Mouse (Mus musculus) bone marrow, adult 2 months (tissue): ENCODE measurements around the gene Pde3a. TPM values are rescaled to one million over a fixed set of nuclear protein-coding genes. Genes with fewer than 3 reads are reported as not detected.

Experiments
- H3K27ac ChIP-seq: fragments of 200-500 bp; 2 replicates; pipeline ENCODE4 v1.5.1; 2012; ENCODE audit warnings: low read depth, mild to moderate bottlenecking, control low read depth, inconsistent platforms, low read length; ENCODE audit not compliant: control insufficient read depth, poor library complexity, insufficient read depth
- H3K4me1 ChIP-seq: fragments of 200-500 bp; 2 replicates; pipeline ENCODE4 v1.6.1; 2011; ENCODE audit warnings: low read length; ENCODE audit not compliant: control insufficient read depth, insufficient read depth
- H3K4me3 ChIP-seq: fragments of 200-500 bp; replicated peaks from 2 replicates; pipeline ENCODE3; 2011; ENCODE audit warnings: mild to moderate bottlenecking, low read depth, low read length, control low read depth; ENCODE audit not compliant: control insufficient read depth
- CTCF ChIP-seq: fragments of 200-500 bp; IDR thresholded peaks from 2 replicates; pipeline ENCODE4 v1.5.1; 2011; ENCODE audit warnings: low read length, control low read depth; ENCODE audit not compliant: control insufficient read depth, insufficient read depth
- POLR2A ChIP-seq: fragments of 200-500 bp; IDR thresholded peaks from 2 replicates; pipeline ENCODE4 v1.6.1; 2011; ENCODE audit warnings: low read depth, mild to moderate bottlenecking, control low read depth, low read length, borderline replicate concordance; ENCODE audit not compliant: control insufficient read depth
- WGBS: fragments of 180-500 bp; shearing (Covaris S2); methylation state at CpG from one replicate; pipeline ENCODE4 v1.1.7; 2018; 5-methylcytosine and 5-hydroxymethylcytosine counted together
- polyA plus RNA-seq: library from polyadenylated mRNA; stranded (reverse); fragments of >200 nt; gene quantifications from 2 replicates; pipeline ENCODE4 v1.2.4, GENCODE M21; 2011; ENCODE audit warnings: low replicate concordance; ENCODE audit not compliant: missing spikeins, insufficient read depth, insufficient read length

Gene Pde3a
- polyA plus RNA-seq, 1 experiment: 3.1 TPM

DNA sequence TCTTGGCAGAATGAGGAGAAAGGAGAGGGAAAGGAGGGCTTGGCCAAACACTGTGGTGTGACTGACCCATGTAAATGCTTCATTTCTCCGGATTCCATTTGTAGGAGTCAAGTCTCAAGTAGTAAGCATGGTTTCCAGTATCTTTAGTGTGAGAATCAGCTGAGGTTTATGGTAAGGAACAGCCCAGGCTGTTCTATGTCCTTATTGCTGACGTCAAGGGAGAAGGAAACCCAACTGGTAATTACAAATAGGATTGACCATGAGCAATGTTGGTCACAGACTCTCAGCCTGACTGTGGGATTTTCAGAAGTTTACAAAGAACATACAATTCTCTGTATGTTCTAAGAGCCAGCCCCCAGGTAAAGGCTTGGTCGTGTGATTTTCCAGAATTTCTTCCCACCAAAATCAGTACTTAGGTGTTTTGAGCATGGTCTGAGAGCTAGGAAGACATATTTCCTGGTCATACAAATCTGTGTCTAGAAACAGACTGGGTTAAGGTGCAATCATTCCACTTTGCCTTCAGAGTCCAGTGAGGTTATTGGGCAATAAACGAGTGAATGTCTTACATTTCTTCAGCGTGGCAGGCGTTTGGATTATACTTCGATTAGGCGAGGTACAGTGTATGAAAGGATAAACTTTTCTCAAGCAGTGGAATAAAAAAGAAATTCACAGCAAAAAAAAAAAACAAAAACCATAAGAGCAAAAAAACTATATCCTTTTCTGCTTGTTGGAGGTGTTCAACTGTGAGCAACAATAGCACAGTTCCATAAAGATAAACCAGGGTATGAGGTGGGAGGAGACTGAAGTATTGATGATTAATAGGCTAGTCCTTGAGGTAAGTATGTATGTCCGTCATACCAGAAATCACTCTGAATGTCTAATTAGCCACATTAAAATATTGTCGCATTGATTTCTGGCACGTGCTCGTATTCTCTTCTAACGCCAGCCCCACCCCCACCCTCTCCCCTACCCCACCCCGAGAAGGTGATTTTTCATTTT lies 53.0 kb downstream of the Pde3a start:
- no peaks in the 10 kb centered on the region for H3K4me1 ChIP-seq
- WGBS: 86% methylated on average over 14 of the region's 14 CpGs
- H3K27ac ChIP-seq: no peak overlapping the region
- no peak overlapping the region for H3K4me3 ChIP-seq
- TF ChIP-seq CTCF (no peak), POLR2A (no peak)

GRCm38 (mm10) chr6:141302842-141303241 lies 53.8 kb downstream of the Pde3a start:
- no peak for TF ChIP-seq POLR2A
- TF ChIP-seq CTCF: no peak
- no peaks in the 10 kb centered on the region for H3K4me1 ChIP-seq

DNA sequence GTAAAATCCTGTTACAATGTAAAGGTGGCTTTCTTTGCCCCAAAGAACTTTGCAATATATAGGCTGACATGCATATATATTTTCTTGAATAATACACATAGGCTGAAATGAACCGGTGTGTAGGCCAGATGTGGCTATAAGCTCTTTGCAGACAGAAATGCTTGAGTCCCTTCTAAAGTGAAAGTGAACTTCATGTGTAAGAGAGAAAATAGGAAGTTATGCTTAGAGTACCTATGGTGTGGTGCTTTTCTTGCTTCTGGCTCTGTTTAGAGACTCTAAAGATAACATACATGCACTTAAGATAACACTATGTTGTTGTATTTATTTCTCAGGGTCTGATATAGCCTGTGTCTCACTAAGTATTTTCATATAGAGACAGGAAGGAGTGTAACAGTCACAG lies 58.3 kb downstream of the Pde3a start:
- Histone ChIP-seq H3K27ac (no peak overlapping the region), H3K4me1 (no peaks in the 10 kb centered on the region), H3K4me3 (no peak overlapping the region)
- 11% methylated on average over 1 of the region's 1 CpGs for WGBS
- TF ChIP-seq CTCF: no peak
- no peak for TF ChIP-seq POLR2A

More at GRCm38 (mm10) chr6:141302842-141303241, 53.8 kb downstream of the Pde3a start:
- Histone ChIP-seq H3K4me3 (no peak overlapping the region), H3K27ac (no peak overlapping the region)
- WGBS: 75% methylated on average over 4 of the region's 4 CpGs

- no peaks in the 10 kb centered on the region for H3K4me1 ChIP-seq
- H3K4me3 ChIP-seq: no peak overlapping the region
- H3K27ac ChIP-seq: no peak overlapping the region
- 56% methylated on average over 2 of the region's 2 CpGs for WGBS
- TF ChIP-seq CTCF (no peak), POLR2A (no peak)
Measured at GRCm38 (mm10) chr6:141308451-141308850, 59.4 kb downstream of the Pde3a start.

DNA sequence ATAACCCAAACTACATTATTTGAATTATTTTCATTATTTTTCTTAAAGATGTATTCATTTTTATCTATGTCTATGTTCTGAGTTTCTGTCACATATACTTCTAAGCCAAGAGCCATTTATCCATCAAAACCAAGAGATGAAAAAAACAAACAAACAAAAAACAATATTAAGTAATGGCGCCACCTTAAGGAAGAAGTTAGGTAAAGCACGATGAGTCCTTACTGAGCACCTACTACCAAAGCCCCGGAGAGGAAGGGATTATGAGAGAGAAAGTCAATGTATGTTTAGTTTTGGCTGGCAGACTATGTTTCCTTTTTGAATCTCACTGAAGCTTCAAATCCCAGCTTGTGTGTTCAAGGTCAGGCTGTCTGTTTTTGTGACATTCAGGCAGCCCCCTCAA lies 60.8 kb downstream of the Pde3a start:
- TF ChIP-seq POLR2A: no peak
- TF ChIP-seq CTCF: no peak
- no peaks in the 10 kb centered on the region for H3K4me1 ChIP-seq
- H3K4me3 ChIP-seq: no peak overlapping the region
- 39% methylated on average over 3 of the region's 3 CpGs for WGBS
- no peak overlapping the region for H3K27ac ChIP-seq

GRCm38 (mm10) chr6:141310351-141310750 lies 61.3 kb downstream of the Pde3a start:
- WGBS: 73% methylated on average over 6 of the region's 6 CpGs
- TF ChIP-seq POLR2A (no peak), CTCF (no peak)
- no peaks in the 10 kb centered on the region for H3K4me1 ChIP-seq
- no peak overlapping the region for H3K27ac ChIP-seq
- H3K4me3 ChIP-seq: no peak overlapping the region

- Histone ChIP-seq H3K4me3 (no peak overlapping the region), H3K4me1 (no peaks in the 10 kb centered on the region), H3K27ac (no peak overlapping the region)
- no peak for TF ChIP-seq CTCF
- TF ChIP-seq POLR2A: no peak
- WGBS: 94% methylated on average over 6 of the region's 6 CpGs
Measured at GRCm38 (mm10) chr6:141311615-141312014, 62.5 kb downstream of the Pde3a start.

- no peak for TF ChIP-seq POLR2A
- 85% methylated on average over 4 of the region's 4 CpGs for WGBS
Measured at GRCm38 (mm10) chr6:141313112-141313511, 64.0 kb downstream of the Pde3a start.

DNA sequence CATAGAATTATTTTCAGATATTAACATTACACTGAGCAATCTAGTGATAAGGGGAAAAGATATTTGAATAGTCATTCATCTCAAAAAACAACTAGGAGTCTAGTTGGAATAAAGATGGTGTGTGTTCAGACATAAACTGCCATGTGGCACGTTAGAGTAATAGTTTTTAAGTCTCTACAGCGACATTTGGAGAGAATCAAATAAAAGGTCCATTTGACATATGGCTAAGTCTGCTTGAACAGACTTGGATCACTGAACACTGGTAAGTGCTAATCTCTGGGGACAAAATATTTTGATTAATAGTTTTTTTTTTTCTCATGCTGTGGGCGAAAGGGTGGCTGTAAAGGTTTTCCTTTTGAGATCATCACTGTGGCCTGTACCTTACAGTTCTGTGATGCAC lies 69.4 kb downstream of the Pde3a start:
- TF ChIP-seq POLR2A: no peak
- no peak for TF ChIP-seq CTCF
- 80% methylated on average over 3 of the region's 3 CpGs for WGBS

More at GRCm38 (mm10) chr6:141313112-141313511, 64.0 kb downstream of the Pde3a start:
- H3K4me3 ChIP-seq: no peak overlapping the region
- no peaks in the 10 kb centered on the region for H3K4me1 ChIP-seq
- H3K27ac ChIP-seq: no peak overlapping the region

More for the DNA sequence above, 69.4 kb downstream of the Pde3a start:
- H3K4me3 ChIP-seq: no peak overlapping the region
- no peak overlapping the region for H3K27ac ChIP-seq
- no peaks in the 10 kb centered on the region for H3K4me1 ChIP-seq
